Mouse (Mus musculus): ENCODE measurements around the gene Diras2.
"Not testable (repeated sequence)": the region's sequence is repeated elsewhere in the genome, so short reads cannot be mapped to it uniquely, and the experiment has no call there.

Diras2 gene

GRCm38 (mm10) chr13:52521176-52521575 is 9.9 kb downstream of the Diras2 start:
- in situ Hi-C loops (cut with MboI, MseI): no loop called here

- in situ Hi-C loops (cut with MboI, MseI): no loop called here
Measured at GRCm38 (mm10) chr13:52519425-52519824, 11.7 kb downstream of the Diras2 start.

- in situ Hi-C loops (cut with MboI, MseI): no loop called here
Measured at GRCm38 (mm10) chr13:52518377-52518776, 12.7 kb downstream of the Diras2 start.

- in situ Hi-C loops (cut with MboI, MseI): no loop called here
Measured at GRCm38 (mm10) chr13:52517021-52517420, 14.1 kb downstream of the Diras2 start.

GRCm38 (mm10) chr13:52516561-52516960 is 14.5 kb downstream of the Diras2 start:
- in situ Hi-C loops (cut with MboI, MseI): no loop called here

GRCm38 (mm10) chr13:52516051-52516450 is 15.0 kb downstream of the Diras2 start:
- in situ Hi-C loops (cut with MboI, MseI): no loop called here

GRCm38 (mm10) chr13:52513554-52513953 is 17.5 kb downstream of the Diras2 start:
- in situ Hi-C loops (cut with MboI, MseI): no loop called here

GRCm38 (mm10) chr13:52512356-52512755 is 18.7 kb downstream of the Diras2 start:
- in situ Hi-C loops (cut with MboI, MseI): no loop called here

- in situ Hi-C loops (cut with MboI, MseI): no loop called here
Measured at GRCm38 (mm10) chr13:52510172-52510880, 20.8 kb downstream of the Diras2 start.

GRCm38 (mm10) chr13:52507460-52508293 is 23.4 kb downstream of the Diras2 start:
- in situ Hi-C loops (cut with MboI, MseI): no loop called here

GRCm38 (mm10) chr13:52506822-52507221 is 24.3 kb downstream of the Diras2 start:
- in situ Hi-C loops (cut with MboI, MseI): not testable (repeated sequence)

- in situ Hi-C loops (cut with MboI, MseI): not testable (repeated sequence)
Measured at GRCm38 (mm10) chr13:52505683-52506285, 25.3 kb downstream of the Diras2 start.

GRCm38 (mm10) chr13:52501686-52502085 is 29.4 kb downstream of the Diras2 start:
- in situ Hi-C loops (cut with MboI, MseI): no loop called here

GRCm38 (mm10) chr13:52497029-52497550 is 34.0 kb downstream of the Diras2 start:
- in situ Hi-C loops (cut with MboI, MseI): no loop called here

- in situ Hi-C loops (cut with MboI, MseI): no loop called here
Measured at GRCm38 (mm10) chr13:52488821-52489220, 42.3 kb downstream of the Diras2 start.

GRCm38 (mm10) chr13:52484064-52484463 is 47.0 kb downstream of the Diras2 start:
- in situ Hi-C loops (cut with MboI, MseI): no loop called here

GRCm38 (mm10) chr13:52481786-52482185 is 49.3 kb downstream of the Diras2 start:
- in situ Hi-C loops (cut with MboI, MseI): no loop called here

- in situ Hi-C loops (cut with MboI, MseI): no loop called here
Measured at GRCm38 (mm10) chr13:52479146-52479545, 51.9 kb downstream of the Diras2 start.

GRCm38 (mm10) chr13:52476998-52477601 is 54.0 kb downstream of the Diras2 start:
- in situ Hi-C loops (cut with MboI, MseI): no loop called here

GRCm38 (mm10) chr13:52476222-52476621 is 54.9 kb downstream of the Diras2 start:
- in situ Hi-C loops (cut with MboI, MseI): no loop called here

- in situ Hi-C loops (cut with MboI, MseI): no loop called here
Measured at GRCm38 (mm10) chr13:52475264-52475663, 55.8 kb downstream of the Diras2 start.

GRCm38 (mm10) chr13:52474807-52475206 is 56.3 kb downstream of the Diras2 start:
- in situ Hi-C loops (cut with MboI, MseI): no loop called here
